Mouse (Mus musculus) lung, embryonic 15.5 days (tissue): Measurements from ENCODE around the gene Gap43. TPM values are rescaled to one million over a fixed set of nuclear protein-coding genes. Genes with fewer than 3 reads are reported as not detected.
"Not testable (repeated sequence)": the region's sequence is repeated elsewhere in the genome, so short reads cannot be mapped to it uniquely, and the experiment has no call there.

Experiments used
- ATAC-seq: fragments of 200-750 bp; cut with Nextera tagmentation; 2 replicates; pipeline ENCODE4 v1.8.0; 2017; ENCODE audit warnings: moderate number of reproducible peaks, borderline replicate concordance; ENCODE audit not compliant: low FRiP score, low TSS enrichment; ENCODE audit errors: extremely low read depth
- H3K27ac ChIP-seq: fragments of 300-500 bp; sonication (generic); 2 replicates; pipeline ENCODE4 v1.5.1; 2015; ENCODE audit warnings: moderate library complexity, mild to moderate bottlenecking, inconsistent platforms
- H3K27me3 ChIP-seq: fragments of 300-500 bp; sonication (generic); 2 replicates; pipeline ENCODE4 v1.6.1; 2015; ENCODE audit warnings: inconsistent platforms
- H3K36me3 ChIP-seq: fragments of 300-500 bp; sonication (generic); 2 replicates; pipeline ENCODE4 v1.6.1; 2015; ENCODE audit warnings: inconsistent platforms
- H3K4me1 ChIP-seq: fragments of 300-500 bp; sonication (generic); 2 replicates; pipeline ENCODE4 v1.6.1; 2015; ENCODE audit warnings: inconsistent platforms
- H3K4me2 ChIP-seq: fragments of 300-500 bp; sonication (generic); 2 replicates; pipeline ENCODE4 v1.6.1; 2015; ENCODE audit warnings: inconsistent platforms, mild to moderate bottlenecking, moderate library complexity
- H3K4me3 ChIP-seq: fragments of 300-500 bp; sonication (generic); 2 replicates; pipeline ENCODE4 v1.5.1; 2015; ENCODE audit warnings: mild to moderate bottlenecking, inconsistent platforms
- H3K9ac ChIP-seq: fragments of 300-500 bp; sonication (generic); 2 replicates; pipeline ENCODE4 v1.6.1; 2015; ENCODE audit warnings: inconsistent platforms
- H3K9me3 ChIP-seq: fragments of 300-500 bp; sonication (generic); 2 replicates; pipeline ENCODE4 v1.6.1; 2016; ENCODE audit warnings: inconsistent platforms
- WGBS: fragments of 180-500 bp; shearing (Covaris S2); methylation state at CpG from one replicate; pipeline ENCODE4 v1.1.7; 2015; 5-methylcytosine and 5-hydroxymethylcytosine counted together
- microRNA-seq: library from miRNA; unstranded; fragments of <30 nt; microRNA quantifications from one replicate; pipeline ENCODE4, GENCODE M21; 2016
- polyA plus RNA-seq: library from polyadenylated mRNA; unstranded; fragments of >200 nt; fragmentation: Nextera tagmentation; extraction: Ambion mirVana; gene quantifications from 2 replicates; pipeline ENCODE4 v1.2.1, GENCODE M21; 2015

Gene Gap43
- polyA plus RNA-seq, 1 experiment from 2014 or later: 18.6 TPM

- H3K4me1 ChIP-seq: no peaks in the 10 kb centered on the region
- no peak overlapping the region for H3K27ac ChIP-seq
- no peaks in the 10 kb centered on the region for H3K9me3 ChIP-seq
- H3K36me3 ChIP-seq: no peaks in the 10 kb centered on the region
- no peak overlapping the region for H3K4me2 ChIP-seq
- no peak overlapping the region for H3K9ac ChIP-seq
- WGBS: 91% methylated on average over 5 of the region's 5 CpGs
- H3K4me3 ChIP-seq: no peak overlapping the region
- no peaks in the 10 kb centered on the region for H3K27me3 ChIP-seq
- no peak for ATAC-seq
Observed at GRCm38 (mm10) chr16:42262935-42263542, 77.4 kb downstream of the Gap43 start.

DNA sequence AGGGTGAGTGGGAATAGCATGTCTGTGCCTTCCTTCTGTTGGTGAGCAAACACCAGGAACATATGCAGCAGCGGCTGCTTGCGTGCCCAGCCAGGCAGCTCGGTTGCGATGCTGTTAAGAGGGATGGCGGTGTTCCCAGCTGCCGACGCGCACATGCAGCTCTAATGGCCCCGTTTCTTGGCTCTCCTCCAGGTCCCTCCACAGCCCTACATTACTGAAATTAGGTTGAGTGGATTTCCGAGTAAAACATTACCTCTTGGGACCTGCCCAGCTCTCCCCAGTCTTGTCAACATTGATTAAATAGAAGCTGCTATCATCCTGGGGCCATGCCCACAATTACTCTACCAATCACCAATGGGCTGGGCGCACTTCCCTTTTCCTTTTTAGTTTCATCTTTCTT, 84.8 kb downstream of the Gap43 start:
- H3K9me3 ChIP-seq: no peaks in the 10 kb centered on the region
- no peaks in the 10 kb centered on the region for H3K27me3 ChIP-seq
- H3K36me3 ChIP-seq: no peaks in the 10 kb centered on the region
- ATAC-seq: no peak; the same call in 1 of the 2 replicates
- H3K4me3 ChIP-seq: no peak overlapping the region
- no peak overlapping the region for H3K9ac ChIP-seq
- no peak overlapping the region for H3K4me2 ChIP-seq
- H3K27ac ChIP-seq: no peak overlapping the region
- H3K4me1 ChIP-seq: no peaks in the 10 kb centered on the region
- WGBS: 61% methylated on average over 11 of the region's 11 CpGs

DNA sequence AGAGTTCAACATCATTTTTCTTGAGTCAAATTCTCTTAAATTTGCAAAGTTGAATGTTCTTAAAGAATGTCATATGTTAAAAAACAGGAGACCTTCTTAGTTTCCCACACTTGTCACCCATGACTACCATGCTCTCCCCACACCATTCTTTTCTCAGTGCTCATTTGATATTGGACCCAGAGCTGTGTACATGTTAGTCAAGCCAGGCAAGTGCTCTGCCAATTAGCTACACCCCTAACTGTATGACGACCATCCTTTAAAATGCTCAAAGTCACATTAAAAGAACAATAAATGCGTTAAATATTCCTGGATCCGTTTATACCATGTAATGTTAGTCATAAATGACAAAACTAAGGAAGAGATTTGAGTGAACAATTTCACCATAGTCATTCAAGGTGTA, 85.2 kb downstream of the Gap43 start:
- H3K9me3 ChIP-seq: no peaks in the 10 kb centered on the region
- no peaks in the 10 kb centered on the region for H3K36me3 ChIP-seq
- no peak overlapping the region for H3K27ac ChIP-seq
- 73% methylated on average over 3 of the region's 3 CpGs for WGBS
- no peak overlapping the region for H3K4me2 ChIP-seq
- no peak for ATAC-seq
- no peak overlapping the region for H3K9ac ChIP-seq
- no peak overlapping the region for H3K4me3 ChIP-seq
- no peaks in the 10 kb centered on the region for H3K4me1 ChIP-seq
- no peaks in the 10 kb centered on the region for H3K27me3 ChIP-seq

DNA sequence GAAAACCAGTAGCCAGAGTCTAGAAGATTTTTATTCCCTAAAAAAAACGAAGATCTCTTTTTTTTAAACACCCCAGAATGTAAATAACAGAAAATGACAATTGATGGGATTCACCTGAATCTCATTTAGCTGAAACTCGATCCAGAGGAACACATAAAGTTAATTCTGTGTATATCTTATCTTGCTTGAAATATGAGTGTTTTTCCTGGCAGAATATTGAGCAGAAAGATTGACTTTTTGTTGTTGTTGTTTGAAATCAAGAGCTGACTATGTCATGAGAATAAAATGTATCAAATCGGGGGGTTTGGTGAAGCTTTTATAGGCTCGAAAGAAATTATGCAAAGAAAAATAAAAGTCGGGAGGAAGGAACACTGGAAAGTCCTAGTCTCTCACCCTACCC, 88.2 kb downstream of the Gap43 start:
- Histone ChIP-seq H3K27ac (no peak overlapping the region), H3K9ac (no peak overlapping the region), H3K36me3 (no peaks in the 10 kb centered on the region), H3K27me3 (no peaks in the 10 kb centered on the region), H3K9me3 (no peaks in the 10 kb centered on the region), H3K4me2 (no peak overlapping the region), H3K4me3 (no peak overlapping the region), H3K4me1 (no peaks in the 10 kb centered on the region)
- 57% methylated on average over 5 of the region's 5 CpGs for WGBS
- ATAC-seq: no peak

GRCm38 (mm10) chr16:42244121-42244520, 96.3 kb downstream of the Gap43 start:
- not testable (repeated sequence) for H3K9ac ChIP-seq, ATAC-seq, H3K27ac ChIP-seq, H3K36me3 ChIP-seq, H3K27me3 ChIP-seq, H3K4me2 ChIP-seq, H3K4me3 ChIP-seq, H3K4me1 ChIP-seq, H3K9me3 ChIP-seq
- WGBS: 62% methylated on average over 3 of the region's 3 CpGs

DNA sequence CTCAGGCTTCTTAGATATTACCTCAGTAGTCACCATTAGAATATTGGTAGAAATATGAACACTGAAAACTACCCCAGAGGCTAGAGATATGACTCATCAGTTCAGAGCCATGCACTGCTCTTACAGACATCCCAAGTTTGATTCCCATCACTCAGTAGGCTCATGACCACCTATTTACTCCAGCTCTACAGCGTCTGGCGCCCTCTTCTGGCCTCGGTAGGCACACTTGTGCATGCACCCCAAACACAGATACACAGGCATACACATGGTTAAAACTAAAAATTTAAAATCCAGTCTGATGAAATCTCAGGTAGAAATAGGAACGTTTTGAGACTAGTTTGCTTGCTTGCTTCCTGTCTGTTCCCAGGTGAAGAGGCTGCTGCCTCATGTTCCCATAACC, 109.1 kb downstream of the Gap43 start:
- no peaks in the 10 kb centered on the region for H3K27me3 ChIP-seq
- no peak overlapping the region for H3K4me2 ChIP-seq
- no peak overlapping the region for H3K27ac ChIP-seq
- H3K4me3 ChIP-seq: no peak overlapping the region
- no peak for ATAC-seq
- no peaks in the 10 kb centered on the region for H3K4me1 ChIP-seq
- 63% methylated on average over 4 of the region's 4 CpGs for WGBS
- no peaks in the 10 kb centered on the region for H3K36me3 ChIP-seq
- H3K9me3 ChIP-seq: no peaks in the 10 kb centered on the region
- no peak overlapping the region for H3K9ac ChIP-seq

Small RNAs within 50 kb of the gene (microRNA-seq; reads per million reads assigned to microRNA genes)
- 6.1 reads per million, percentile 23 among the genes with 10 or more reads in this experiment for gene Mir6540
